Mouse (Mus musculus) adrenal gland, postnatal 25 days (tissue): Measurements from ENCODE around the gene Hsh2d. TPM values are rescaled to one million over a fixed set of nuclear protein-coding genes. Genes with fewer than 3 reads are reported as not detected.

Experiments
- total RNA-seq: library from RNA; stranded (reverse); gene quantifications from 2 replicates; pipeline ENCODE4 v1.2.3, GENCODE M21; 2021

Hsh2d gene
- total RNA-seq, 1 experiment from 2014 or later, result not detected

Other genes starting within 250 kb of the Hsh2d start
- gene Zfp961, start 238.6 kb upstream of the Hsh2d start, total RNA-seq, result 30.8 and 37.1 TPM in 2 replicates
- 4.8 and 5.2 TPM in 2 replicates for gene Cyp4f18, start 180.0 kb upstream of the Hsh2d start, total RNA-seq
- not detected in 2 replicates for gene Olfr372, start 148.4 kb upstream of the Hsh2d start, total RNA-seq
- not detected in 2 replicates for gene Olfr373, start 106.5 kb upstream of the Hsh2d start, total RNA-seq
- not detected in 2 replicates for gene Olfr374, start 82.6 kb upstream of the Hsh2d start, total RNA-seq
- 219 and 260 TPM in 2 replicates for gene Tpm4, start 54.7 kb upstream of the Hsh2d start, total RNA-seq
- gene Rab8a, start 28.4 kb upstream of the Hsh2d start, total RNA-seq, result 55.4 and 68.9 TPM in 2 replicates
- gene Cib3, start 23.2 kb downstream of the Hsh2d start, total RNA-seq, result 0.64 TPM in 1 of 2 replicates, not detected in the other
- not detected in 2 replicates for gene Gm11034, start 24.0 kb downstream of the Hsh2d start, total RNA-seq
- 66.8 and 70.4 TPM in 2 replicates for gene Fam32a, start 30.1 kb downstream of the Hsh2d start, total RNA-seq
- 66.7 and 68.8 TPM in 2 replicates for gene Ap1m1, start 50.4 kb downstream of the Hsh2d start, total RNA-seq
- 19.3 and 27.3 TPM in 2 replicates for gene Gm10282, start 115.6 kb downstream of the Hsh2d start, total RNA-seq
- gene Klf2, start 129.4 kb downstream of the Hsh2d start, total RNA-seq, result 37.5 and 38.2 TPM in 2 replicates
- 60.5 and 64.2 TPM in 2 replicates for gene Eps15l1, start 231.8 kb downstream of the Hsh2d start, total RNA-seq